ENCODE assay signal across 31 mouse cellular contexts in the genomic region with DNA sequence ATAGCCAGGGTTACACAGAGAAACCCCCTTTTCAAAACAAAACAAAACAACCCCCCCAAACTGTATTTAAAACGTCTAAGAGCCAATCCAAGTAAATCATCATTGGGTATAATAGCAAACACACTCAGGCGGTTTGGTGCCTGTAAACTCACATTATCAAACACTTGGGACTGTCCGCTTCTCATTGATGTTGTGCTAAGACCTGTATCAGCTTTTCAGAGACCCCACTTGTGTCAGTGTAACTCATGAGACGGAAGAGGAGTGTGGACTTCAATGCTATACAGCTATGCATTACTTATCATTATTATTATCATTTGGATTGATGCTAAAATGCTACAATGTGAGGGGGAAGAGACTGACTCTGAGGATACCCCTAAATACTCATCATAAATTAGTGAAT.
"Had no signal": no experiment of that assay in that cellular context is flagged by ENCODE, and none has a peak within 500 bp of the region (broad histone marks: within the 10 kb centered on the region; RNA-seq: fewer than 3 reads in every experiment).

No protein-coding gene starts in this region.

- ATAC-seq: liver, embryonic 12.5 days; liver, postnatal 0 days; lung, postnatal 0 days; midbrain, embryonic 13.5 days; midbrain, embryonic 15.5 days had no signal

- DNase-seq: left cerebral cortex, postnatal 4 days; liver; liver, embryonic 13.5 days; liver, postnatal 0 days; lung, adult 18-20 months; lung, adult 2 months; lung, embryonic 14.5 days; lung, postnatal 10 days; lung, postnatal 14 days; lung, postnatal 36 days; lung, postnatal 4 days; midbrain, embryonic 14.5 days had no signal

- H3K27me3 ChIP-seq: limb, embryonic 12.5 days; limb, embryonic 13.5 days; limb, embryonic 15.5 days; liver, embryonic 12.5 days; liver, embryonic 13.5 days; liver, embryonic 15.5 days; lung, embryonic 15.5 days; megakaryocyte, embryonic 14.5 days; midbrain, embryonic 12.5 days; midbrain, embryonic 13.5 days; midbrain, embryonic 15.5 days; neural tube, embryonic 12.5 days had no signal

- H3K36me3 ChIP-seq: limb, embryonic 10.5 days; limb, embryonic 12.5 days; limb, embryonic 13.5 days; limb, embryonic 15.5 days; liver, embryonic 12.5 days; liver, embryonic 13.5 days; liver, embryonic 15.5 days; lung, embryonic 15.5 days; midbrain, embryonic 10.5 days; midbrain, embryonic 12.5 days; midbrain, embryonic 13.5 days; midbrain, embryonic 15.5 days; neural tube, embryonic 12.5 days had no signal

- H3K9ac ChIP-seq: limb, embryonic 12.5 days; limb, embryonic 13.5 days; limb, embryonic 15.5 days; liver, embryonic 12.5 days; liver, embryonic 13.5 days; liver, embryonic 14.5 days; liver, embryonic 15.5 days; liver, postnatal 0 days; lung, embryonic 14.5 days; lung, embryonic 15.5 days; midbrain, embryonic 12.5 days; midbrain, embryonic 13.5 days; midbrain, embryonic 15.5 days; neural tube, embryonic 12.5 days had no signal

- H3K4me1 ChIP-seq: limb, embryonic 10.5 days; limb, embryonic 12.5 days; limb, embryonic 13.5 days; limb, embryonic 15.5 days; liver, embryonic 12.5 days; liver, embryonic 13.5 days; liver, embryonic 15.5 days; lung, embryonic 15.5 days; megakaryocyte, embryonic 14.5 days; midbrain, embryonic 10.5 days; midbrain, embryonic 12.5 days; midbrain, embryonic 13.5 days; midbrain, embryonic 15.5 days; neural tube, embryonic 12.5 days had no signal

- H3K4me3 ChIP-seq: left cerebral cortex, adult 2 months; limb, embryonic 10.5 days; limb, embryonic 12.5 days; limb, embryonic 13.5 days; limb, embryonic 15.5 days; liver, embryonic 12.5 days; liver, embryonic 13.5 days; liver, embryonic 15.5 days; lung, embryonic 15.5 days; megakaryocyte, embryonic 14.5 days; midbrain, embryonic 10.5 days; midbrain, embryonic 12.5 days; midbrain, embryonic 13.5 days; midbrain, embryonic 15.5 days; myocyte; neural tube, embryonic 12.5 days had no signal

- H3K9me3 ChIP-seq: limb, embryonic 10.5 days; limb, embryonic 13.5 days; limb, embryonic 15.5 days; liver, embryonic 15.5 days; lung, embryonic 15.5 days; midbrain, embryonic 10.5 days; midbrain, embryonic 12.5 days; midbrain, embryonic 13.5 days; midbrain, embryonic 15.5 days; neural tube, embryonic 12.5 days had no signal

- H3K4me2 ChIP-seq: limb, embryonic 12.5 days; limb, embryonic 13.5 days; limb, embryonic 15.5 days; liver, embryonic 11.5 days; liver, embryonic 12.5 days; liver, embryonic 13.5 days; liver, embryonic 15.5 days; lung, embryonic 14.5 days; lung, embryonic 15.5 days; midbrain, embryonic 12.5 days; midbrain, embryonic 13.5 days; midbrain, embryonic 15.5 days; neural tube, embryonic 12.5 days had no signal

- H3K27ac ChIP-seq: left cerebral cortex, adult 2 months; limb, embryonic 10.5 days; limb, embryonic 12.5 days; limb, embryonic 13.5 days; limb, embryonic 15.5 days; liver, embryonic 12.5 days; liver, embryonic 13.5 days; liver, embryonic 14.5 days; liver, embryonic 15.5 days; lung, embryonic 15.5 days; macrophage; midbrain, embryonic 10.5 days; midbrain, embryonic 12.5 days; midbrain, embryonic 13.5 days; midbrain, embryonic 15.5 days; neural tube, embryonic 12.5 days had no signal
